Mouse (Mus musculus) forebrain, postnatal 0 days (tissue): ENCODE measurements around the gene Gm20458. TPM values are rescaled to one million over a fixed set of nuclear protein-coding genes. Genes with fewer than 3 reads are reported as not detected.

ENCODE experiments used
- ATAC-seq: fragments of 200-750 bp; cut with Nextera tagmentation; 2 replicates; pipeline ENCODE4 v1.8.0; 2017; ENCODE audit warnings: mild to moderate bottlenecking, moderate library complexity
- DNase-seq: peaks from one replicate; pipeline ENCODE4 v3.0.0-alpha.2; 2015
- H3K27ac ChIP-seq: fragments of 300-500 bp; sonication (generic); 2 replicates; pipeline ENCODE4 v1.5.1; 2014; ENCODE audit warnings: low read depth, mild to moderate bottlenecking, antibody characterized with exemption, low read length, moderate library complexity, mixed read lengths
- H3K27me3 ChIP-seq: fragments of 300-500 bp; sonication (generic); 2 replicates; pipeline ENCODE4 v1.6.1; 2014; ENCODE audit warnings: mild to moderate bottlenecking, low read length, mixed read lengths; ENCODE audit not compliant: insufficient read depth
- H3K36me3 ChIP-seq: fragments of 300-500 bp; sonication (generic); 2 replicates; pipeline ENCODE4 v1.6.1; 2014; ENCODE audit warnings: mild to moderate bottlenecking, moderate library complexity; ENCODE audit not compliant: insufficient read depth
- H3K4me1 ChIP-seq: fragments of 300-500 bp; sonication (generic); 2 replicates; pipeline ENCODE4 v1.6.1; 2014; ENCODE audit warnings: antibody characterized with exemption; ENCODE audit not compliant: insufficient read depth
- H3K4me2 ChIP-seq: fragments of 300-500 bp; sonication (generic); 2 replicates; pipeline ENCODE4 v1.6.1; 2014; ENCODE audit warnings: low read depth, mild to moderate bottlenecking, moderate library complexity
- H3K4me3 ChIP-seq: fragments of 300-500 bp; sonication (generic); 2 replicates; pipeline ENCODE4 v1.5.1; 2014; ENCODE audit warnings: low read depth, low read length, mixed read lengths
- H3K9ac ChIP-seq: fragments of 300-500 bp; sonication (generic); 2 replicates; pipeline ENCODE4 v1.6.1; 2014; ENCODE audit warnings: mild to moderate bottlenecking
- H3K9me3 ChIP-seq: fragments of 300-500 bp; sonication (generic); 2 replicates; pipeline ENCODE4 v1.6.1; 2016; ENCODE audit warnings: low read length
- CTCF ChIP-seq: sonication (generic); IDR thresholded peaks from 2 replicates; pipeline ENCODE4 v1.5.1; 2016; ENCODE audit warnings: antibody characterized with exemption, control low read depth, low read depth
- WGBS: fragments of 180-500 bp; shearing (Covaris S2); extraction: QIAGEN DNeasy Blood & Tissue Kit; methylation state at CpG from one replicate; pipeline ENCODE4 v1.1.7; 2014; 5-methylcytosine and 5-hydroxymethylcytosine counted together
- polyA plus RNA-seq: library from polyadenylated mRNA; unstranded; fragments of >200 nt; fragmentation: Nextera tagmentation; extraction: Ambion mirVana; gene quantifications from 2 replicates; pipeline ENCODE4 v1.2.1, GENCODE M21; 2015
- total RNA-seq: library from RNA; depleted of rRNA; stranded (reverse); fragments of >200 nt; gene quantifications from 2 replicates; pipeline ENCODE4 v1.2.3, GENCODE M21; 2014; rRNA removed

Gm20458 gene
- 3.6 and 10.5 TPM in 2 replicates for total RNA-seq
- 10.0 and 10.7 TPM in 2 replicates for polyA plus RNA-seq

DNA sequence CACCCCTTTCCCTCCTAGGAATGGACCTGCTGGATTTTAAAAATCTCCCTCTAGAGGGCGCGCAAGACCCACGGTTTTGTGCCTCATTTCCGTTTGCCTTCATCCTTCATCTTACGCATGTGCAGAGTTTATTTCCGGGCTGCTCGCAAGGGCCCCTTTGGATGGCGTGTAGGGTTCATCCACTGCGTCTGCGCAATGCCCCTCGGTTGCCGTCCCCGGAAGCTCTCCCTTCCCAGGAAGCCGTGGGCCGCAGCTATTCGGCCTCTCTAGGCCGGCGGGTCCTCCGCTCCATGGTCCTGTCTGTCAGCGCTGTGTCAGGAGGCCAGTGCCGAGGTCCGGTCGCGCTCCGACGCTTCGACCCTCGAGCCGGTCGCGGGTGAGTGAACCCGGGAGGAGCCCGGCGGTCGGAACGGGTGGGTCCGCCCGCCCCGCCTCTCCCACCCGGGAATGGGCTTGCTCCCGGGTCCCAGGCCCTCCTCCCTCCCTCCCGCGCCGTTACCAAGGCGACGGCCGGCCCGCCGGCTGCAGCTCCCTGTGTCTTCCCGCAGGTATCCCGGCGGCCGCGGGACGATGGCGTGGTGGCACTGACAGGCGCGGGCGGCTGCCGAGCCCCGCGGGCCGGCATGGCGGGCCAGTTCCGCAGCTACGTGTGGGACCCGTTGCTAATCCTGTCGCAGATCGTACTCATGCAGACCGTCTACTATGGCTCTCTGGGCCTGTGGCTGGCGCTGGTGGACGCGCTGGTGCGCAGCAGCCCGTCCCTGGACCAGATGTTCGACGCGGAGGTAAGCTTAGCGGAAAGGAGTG lies at the start of gene Gm20458:
Gene Gm20458 (plus strand): TSS at position 223 of the 807 bp plus-strand sequence.
- ATAC-seq (peak; percentile 99), DNase-seq (peak; percentile 98)
- Histone ChIP-seq H3K36me3 (peaks cover 23% of the 10 kb centered on the region), H3K27ac (peak within 1 kb of the TSS; percentile 90), H3K4me3 (peak within 1 kb of the TSS; percentile 97), H3K9ac (peak within 1 kb of the TSS; percentile 87), H3K27me3 (no peaks in the 10 kb centered on the region), H3K4me2 (peak within 1 kb of the TSS; percentile 60), H3K4me1 (peaks cover 7% of the 10 kb centered on the region), H3K9me3 (no peaks in the 10 kb centered on the region)
- TF ChIP-seq CTCF, result peak; percentile 85
- WGBS, result under 1% methylated on average over 79 of the region's 79 CpGs

DNA sequence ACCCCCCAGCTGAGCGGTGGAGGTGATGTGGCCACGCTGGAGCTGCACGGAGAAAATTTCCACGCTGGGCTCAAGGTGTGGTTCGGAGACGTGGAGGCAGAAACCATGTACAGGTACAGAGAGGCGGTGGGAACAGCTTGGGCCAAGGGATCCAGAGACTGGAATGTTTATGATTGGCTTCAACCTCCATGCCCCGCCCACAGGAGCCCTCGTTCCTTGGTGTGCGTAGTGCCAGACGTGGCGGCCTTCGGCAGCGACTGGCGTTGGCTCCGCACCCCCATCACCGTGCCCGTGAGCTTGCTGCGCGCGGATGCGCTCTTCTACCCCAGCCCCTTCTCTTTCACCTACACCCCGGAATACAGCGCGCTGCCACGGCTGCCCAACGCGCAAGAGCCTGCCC lies 46.6 kb upstream of the Gm20458 start:
- no peaks in the 10 kb centered on the region for H3K4me1 ChIP-seq
- peak overlapping the region; percentile 35 for H3K4me2 ChIP-seq
- peaks cover 7% of the 10 kb centered on the region for H3K27me3 ChIP-seq
- peak overlapping the region; percentile 7; the same call in 1 of the 2 replicates for H3K4me3 ChIP-seq
- no peak overlapping the region for H3K9ac ChIP-seq
- H3K27ac ChIP-seq, result no peak overlapping the region
- H3K9me3 ChIP-seq, result no peaks in the 10 kb centered on the region
- 29% methylated on average over 28 of the region's 28 CpGs for WGBS
- ATAC-seq (peak; percentile 32; the same call in 1 of the 2 replicates), DNase-seq (no peak)
- H3K36me3 ChIP-seq, result no peaks in the 10 kb centered on the region
- no peak for TF ChIP-seq CTCF

DNA sequence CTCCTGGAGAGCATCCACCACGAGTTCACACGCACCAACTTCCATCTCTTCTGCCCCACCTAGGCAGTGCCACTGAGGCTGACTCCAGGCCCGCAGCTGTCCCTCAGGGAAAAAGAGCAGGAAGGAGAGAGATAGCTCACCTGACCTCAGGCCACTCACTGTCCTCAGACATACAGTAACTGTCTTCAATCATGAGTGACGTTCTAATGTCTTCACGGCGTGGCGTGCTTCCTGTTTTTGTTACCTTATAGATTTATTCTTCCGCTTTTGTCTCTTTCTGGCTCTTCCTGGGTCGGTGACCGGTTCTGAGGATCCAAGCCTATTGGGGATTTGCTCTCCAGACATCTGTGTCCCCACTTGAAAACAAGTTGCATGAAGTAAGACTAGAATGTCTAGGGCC lies 46.2 kb upstream of the Gm20458 start:
- no peaks in the 10 kb centered on the region for H3K9me3 ChIP-seq
- no peak for DNase-seq
- 0 out of 2 replicates have a peak overlapping the region, but pooled peaks have one; percentile 7 for H3K4me3 ChIP-seq
- H3K27ac ChIP-seq, result no peak overlapping the region
- H3K36me3 ChIP-seq, result no peaks in the 10 kb centered on the region
- H3K4me2 ChIP-seq, result peak overlapping the region; percentile 35
- peaks cover 7% of the 10 kb centered on the region for H3K27me3 ChIP-seq
- no peaks in the 10 kb centered on the region for H3K4me1 ChIP-seq
- WGBS, result 74% methylated on average over 10 of the region's 10 CpGs
- TF ChIP-seq CTCF, result no peak
- no peak overlapping the region for H3K9ac ChIP-seq
- no peak for ATAC-seq

DNA sequence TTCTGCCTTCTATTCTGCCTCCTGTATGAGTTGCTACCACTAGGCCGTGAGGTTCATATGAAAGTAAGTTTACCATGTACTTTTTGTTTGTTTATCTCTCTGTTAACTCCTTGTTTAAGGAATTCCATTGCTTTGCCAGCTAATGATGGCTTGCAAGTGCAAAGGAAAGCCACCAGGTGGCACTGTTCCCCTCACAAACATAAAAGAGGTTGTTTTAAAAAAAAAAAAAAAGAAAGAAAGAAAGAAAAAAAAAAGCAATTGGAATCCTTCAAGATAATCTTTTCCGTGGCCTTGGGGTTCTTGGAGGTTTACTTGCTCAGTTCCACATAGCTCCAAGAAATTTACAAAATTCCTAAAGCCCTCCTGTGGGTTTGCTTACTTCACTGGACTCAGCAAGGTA lies 43.6 kb upstream of the Gm20458 start:
- H3K27ac ChIP-seq, result no peak overlapping the region
- TF ChIP-seq CTCF, result peak; percentile 82
- H3K36me3 ChIP-seq, result no peaks in the 10 kb centered on the region
- peaks cover 7% of the 10 kb centered on the region for H3K27me3 ChIP-seq
- ATAC-seq, result no peak
- no peak overlapping the region for H3K4me2 ChIP-seq
- no peak overlapping the region for H3K4me3 ChIP-seq
- no peaks in the 10 kb centered on the region for H3K4me1 ChIP-seq
- WGBS, result under 1% methylated on average over 2 of the region's 2 CpGs
- H3K9me3 ChIP-seq, result no peaks in the 10 kb centered on the region
- H3K9ac ChIP-seq, result no peak overlapping the region
- DNase-seq, result peak; percentile 75

DNA sequence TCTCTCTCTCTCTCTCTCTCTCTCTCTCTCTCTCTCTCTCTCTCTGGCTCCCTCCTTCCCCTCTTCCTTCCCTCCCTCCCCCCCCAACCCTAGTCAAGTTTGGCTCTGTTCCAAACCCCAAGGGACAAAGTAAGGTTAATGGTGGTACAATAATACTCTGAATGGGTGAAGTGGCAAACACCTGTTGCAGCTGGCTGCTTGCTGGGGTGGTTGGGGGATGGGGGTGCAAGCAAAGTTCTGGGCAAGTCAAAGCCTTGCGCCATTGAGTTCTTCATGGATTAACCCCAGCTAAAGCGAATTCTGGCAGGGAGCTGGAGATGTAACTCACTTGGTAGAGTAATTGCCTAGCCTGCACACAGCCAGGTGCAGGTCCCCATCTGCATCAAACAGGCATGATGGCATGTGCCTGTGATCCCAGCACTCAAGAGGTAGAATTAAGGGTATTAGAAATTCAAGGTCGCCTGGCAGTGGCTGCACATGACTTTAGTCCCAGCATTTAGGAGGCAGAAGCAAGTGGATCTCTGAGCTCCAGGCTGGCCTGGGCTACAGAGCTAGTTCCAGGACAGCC lies 42.4 kb upstream of the Gm20458 start:
- WGBS, result 22% methylated on average over 3 of the region's 3 CpGs
- H3K27me3 ChIP-seq, result peaks cover 7% of the 10 kb centered on the region
- H3K4me1 ChIP-seq, result no peaks in the 10 kb centered on the region
- no peak for TF ChIP-seq CTCF
- no peak overlapping the region for H3K4me3 ChIP-seq
- H3K36me3 ChIP-seq, result no peaks in the 10 kb centered on the region
- ATAC-seq, result no peak
- no peak overlapping the region for H3K27ac ChIP-seq
- H3K9me3 ChIP-seq, result no peaks in the 10 kb centered on the region
- no peak overlapping the region for H3K9ac ChIP-seq
- DNase-seq, result no peak
- H3K4me2 ChIP-seq, result no peak overlapping the region

DNA sequence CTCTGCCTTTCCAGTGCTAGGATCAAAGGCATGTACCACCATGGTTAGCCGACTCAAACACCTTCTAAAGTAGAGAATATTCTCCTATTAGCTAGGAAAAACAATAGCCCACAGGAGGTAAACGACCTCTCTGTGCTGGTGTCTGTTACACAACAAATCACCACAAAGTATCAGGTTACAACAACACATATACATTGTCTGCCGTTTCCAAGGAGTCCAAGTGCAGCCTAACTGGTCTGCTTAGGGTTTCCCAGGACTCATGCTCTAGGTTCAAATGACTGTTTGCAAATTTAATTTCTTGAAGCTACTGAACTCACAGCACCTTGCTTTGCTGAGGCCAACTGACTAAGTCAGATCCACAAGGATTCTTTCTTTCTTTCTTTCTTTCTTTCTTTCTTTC lies 41.3 kb upstream of the Gm20458 start:
- no peaks in the 10 kb centered on the region for H3K4me1 ChIP-seq
- H3K9me3 ChIP-seq, result no peaks in the 10 kb centered on the region
- H3K27ac ChIP-seq, result no peak overlapping the region
- DNase-seq (no peak), ATAC-seq (no peak)
- TF ChIP-seq CTCF, result no peak
- H3K36me3 ChIP-seq, result no peaks in the 10 kb centered on the region
- no peak overlapping the region for H3K4me3 ChIP-seq
- no peak overlapping the region for H3K9ac ChIP-seq
- H3K4me2 ChIP-seq, result no peak overlapping the region
- H3K27me3 ChIP-seq, result no peaks in the 10 kb centered on the region
- 7% methylated on average over 3 of the region's 3 CpGs for WGBS

DNA sequence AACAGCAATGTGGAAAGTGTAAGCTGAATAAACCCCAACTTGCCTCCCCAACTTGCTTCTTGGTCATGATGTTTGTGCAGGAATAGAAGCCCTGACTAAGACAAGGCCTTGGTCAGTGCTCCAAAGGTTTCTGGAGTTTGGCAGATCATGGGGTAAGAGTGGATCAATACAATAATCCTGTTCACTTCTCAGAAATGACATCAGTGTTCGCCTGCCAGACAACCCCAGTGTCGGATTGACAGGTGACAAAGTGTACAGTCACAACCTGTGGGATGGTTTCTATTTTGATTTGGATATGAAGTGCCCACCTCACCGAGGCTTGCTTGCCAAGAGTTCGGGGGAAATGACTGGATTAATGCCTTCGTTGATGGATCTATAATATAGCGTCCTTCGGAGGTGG lies 39.5 kb upstream of the Gm20458 start:
- 91% methylated on average over 7 of the region's 7 CpGs for WGBS
- Histone ChIP-seq H3K9me3 (no peaks in the 10 kb centered on the region), H3K27ac (no peak overlapping the region), H3K4me1 (no peaks in the 10 kb centered on the region), H3K4me3 (no peak overlapping the region), H3K36me3 (no peaks in the 10 kb centered on the region), H3K4me2 (no peak overlapping the region), H3K9ac (no peak overlapping the region), H3K27me3 (no peaks in the 10 kb centered on the region)
- no peak for TF ChIP-seq CTCF
- no peak for DNase-seq
- ATAC-seq, result no peak
